Mouse (Mus musculus) embryonic facial prominence, embryonic 11.5 days (tissue): ENCODE measurements at regions not wholly inside any gene's neighbourhood (a gene's known extent, or its start where the extent isn't known, plus 50 kb on each side); places are given as distances from the start of the nearest gene placed in this dataset.

Source experiments
- ATAC-seq: fragments of 200-750 bp; cut with Nextera tagmentation; replicated peaks from 2 replicates; pipeline ENCODE4 v1.8.0; 2017; ENCODE audit warnings: low read depth; ENCODE audit not compliant: insufficient number of reproducible peaks, low FRiP score, low TSS enrichment
- DNase-seq: peaks from one replicate; pipeline ENCODE4 v3.0.0-alpha.2; 2015; ENCODE audit warnings: low spot score
- H3K27ac ChIP-seq: fragments of 300-500 bp; sonication (generic); replicated peaks from 2 replicates; pipeline ENCODE4 v1.5.1; 2014; ENCODE audit warnings: mild to moderate bottlenecking, low read depth, low read length, control low read depth
- H3K27me3 ChIP-seq: fragments of 300-500 bp; sonication (generic); 2 replicates; pipeline ENCODE4 v1.6.1; 2014; ENCODE audit warnings: mild to moderate bottlenecking, low read length, moderate library complexity, mixed read lengths; ENCODE audit not compliant: control insufficient read depth, insufficient read depth
- H3K36me3 ChIP-seq: fragments of 300-500 bp; sonication (generic); replicated peaks from 2 replicates; pipeline ENCODE4 v1.6.1; 2014; ENCODE audit warnings: low read depth, mild to moderate bottlenecking, low read length, moderate library complexity, mixed read lengths; ENCODE audit not compliant: control insufficient read depth, insufficient read depth
- H3K4me1 ChIP-seq: fragments of 300-500 bp; sonication (generic); 2 replicates; pipeline ENCODE4 v1.6.1; 2014; ENCODE audit warnings: low read length, mixed read lengths; ENCODE audit not compliant: control insufficient read depth, insufficient read depth
- H3K4me2 ChIP-seq: fragments of 300-500 bp; sonication (generic); 2 replicates; pipeline ENCODE4 v1.6.1; 2014; ENCODE audit warnings: low read depth, mild to moderate bottlenecking, control low read depth, low read length, moderate library complexity
- H3K4me3 ChIP-seq: fragments of 300-500 bp; sonication (generic); 2 replicates; pipeline ENCODE4 v1.5.1; 2014; ENCODE audit warnings: low read depth, low read length, control low read depth
- H3K9ac ChIP-seq: fragments of 300-500 bp; sonication (generic); replicated peaks from 2 replicates; pipeline ENCODE4 v1.6.1; 2014; ENCODE audit warnings: mild to moderate bottlenecking, control low read depth, low read length
- H3K9me3 ChIP-seq: fragments of 300-500 bp; sonication (generic); replicated peaks from 2 replicates; pipeline ENCODE4 v1.6.1; 2016; ENCODE audit warnings: mild to moderate bottlenecking, low read length, inconsistent platforms, mixed read lengths; ENCODE audit not compliant: control insufficient read depth
- WGBS: fragments of 180-500 bp; shearing (Covaris S2); extraction: QIAGEN DNeasy Blood & Tissue Kit; methylation state at CpG from one replicate; pipeline ENCODE4 v1.1.7; 2014; 5-methylcytosine and 5-hydroxymethylcytosine counted together

DNA sequence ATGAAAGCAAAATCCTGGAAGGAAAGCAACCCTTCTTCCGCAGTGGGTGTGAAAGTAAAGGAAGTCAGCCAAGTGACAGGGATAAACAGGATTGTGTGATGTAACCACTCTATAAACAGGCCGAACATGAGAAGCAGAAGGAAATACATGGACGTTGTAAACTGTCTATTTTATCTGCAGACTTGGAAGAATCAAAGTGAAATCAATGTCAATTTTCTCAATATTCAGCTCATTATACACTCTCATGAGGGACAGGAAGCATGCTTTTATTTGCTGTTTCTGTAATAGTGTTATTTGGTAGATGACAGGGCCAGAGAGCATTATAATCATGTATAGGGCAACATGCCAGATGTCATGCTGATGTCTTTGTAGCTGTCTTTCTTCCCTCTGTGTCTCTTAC lies 443.5 kb upstream of the A1bg start:
- no peaks in the 10 kb centered on the region for H3K27me3 ChIP-seq
- DNase-seq (no peak), ATAC-seq (no peak)
- no peak overlapping the region for H3K4me2 ChIP-seq
- H3K9ac ChIP-seq: no peak overlapping the region
- no peaks in the 10 kb centered on the region for H3K9me3 ChIP-seq
- H3K27ac ChIP-seq: no peak overlapping the region
- 87% methylated on average over 3 of the region's 3 CpGs for WGBS
- H3K4me3 ChIP-seq: no peak overlapping the region
- H3K36me3 ChIP-seq: no peaks in the 10 kb centered on the region
- no peaks in the 10 kb centered on the region for H3K4me1 ChIP-seq

DNA sequence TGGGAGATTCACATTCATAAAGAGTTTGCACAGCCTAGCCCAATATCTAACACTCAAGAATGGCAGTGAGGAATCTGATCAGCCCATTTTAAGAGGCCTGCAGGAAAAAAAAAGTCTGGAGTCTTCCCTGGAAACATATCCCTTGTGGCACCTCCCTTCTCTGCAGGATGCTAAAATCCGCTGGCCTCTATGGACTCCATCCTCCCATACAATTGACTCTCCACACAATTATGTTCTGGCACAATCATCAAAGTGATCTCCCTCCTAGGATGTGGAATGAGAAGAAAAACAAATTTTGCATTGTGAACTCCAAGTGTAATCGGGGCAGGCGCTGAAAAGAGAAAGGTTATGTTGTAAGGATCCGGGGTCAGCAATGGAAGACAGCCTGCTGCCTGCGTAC lies 442.7 kb upstream of the A1bg start:
- DNase-seq: no peak
- Histone ChIP-seq H3K27me3 (no peaks in the 10 kb centered on the region), H3K9me3 (no peaks in the 10 kb centered on the region), H3K9ac (no peak overlapping the region), H3K4me2 (no peak overlapping the region), H3K27ac (no peak overlapping the region), H3K4me3 (no peak overlapping the region), H3K4me1 (no peaks in the 10 kb centered on the region), H3K36me3 (no peaks in the 10 kb centered on the region)
- no peak for ATAC-seq
- whole genome bisulfite sequencing: 76% methylated on average over 5 of the region's 5 CpGs

DNA sequence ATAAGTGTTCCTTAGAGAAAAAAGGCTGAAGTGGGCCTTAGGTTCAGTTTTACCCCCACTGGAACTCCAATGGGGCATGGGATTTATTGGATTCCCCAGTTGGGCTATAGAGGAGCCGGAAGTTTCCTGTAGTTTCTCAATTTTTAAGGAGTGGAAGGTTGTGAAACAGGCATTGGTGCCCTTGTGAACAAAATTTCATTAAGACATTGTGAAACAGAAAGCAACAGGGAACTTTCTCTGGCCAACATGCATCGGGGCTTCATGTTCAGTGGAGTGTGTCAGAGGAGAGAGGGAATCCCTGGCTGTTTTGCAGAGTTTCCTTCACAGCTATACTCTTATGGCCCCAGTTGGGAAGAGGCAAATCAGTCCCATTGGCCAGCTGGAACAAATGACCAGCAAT lies 441.6 kb upstream of the A1bg start:
- DNase-seq: no peak
- Histone ChIP-seq H3K27ac (no peak overlapping the region), H3K4me3 (no peak overlapping the region), H3K4me1 (no peaks in the 10 kb centered on the region), H3K9me3 (no peaks in the 10 kb centered on the region), H3K27me3 (no peaks in the 10 kb centered on the region), H3K36me3 (no peaks in the 10 kb centered on the region), H3K9ac (no peak overlapping the region), H3K4me2 (no peak overlapping the region)
- ATAC-seq: no peak
- 87% methylated on average over 2 of the region's 2 CpGs for WGBS

DNA sequence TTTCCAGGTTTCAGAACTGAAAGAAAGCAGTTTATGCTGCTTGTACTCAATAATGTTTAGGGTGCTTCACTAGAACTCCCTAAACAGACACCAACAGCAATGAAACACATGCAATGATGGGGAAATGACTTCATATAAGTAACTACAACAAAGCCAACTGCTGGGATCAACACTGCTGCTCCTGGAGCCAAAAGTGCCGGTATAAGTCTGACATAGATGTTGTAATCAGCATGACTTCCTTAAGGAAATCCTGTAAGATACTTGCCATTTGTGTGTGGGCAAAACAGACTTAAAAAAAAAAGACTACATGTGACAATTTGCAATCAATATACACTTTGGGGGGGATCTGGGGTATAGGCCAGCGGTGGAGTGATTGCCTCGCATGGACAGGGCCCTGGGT lies 438.4 kb upstream of the A1bg start:
- no peaks in the 10 kb centered on the region for H3K36me3 ChIP-seq
- no peaks in the 10 kb centered on the region for H3K27me3 ChIP-seq
- 88% methylated on average over 3 of the region's 3 CpGs for WGBS
- no peak overlapping the region for H3K4me3 ChIP-seq
- no peak overlapping the region for H3K9ac ChIP-seq
- ATAC-seq: no peak
- no peaks in the 10 kb centered on the region for H3K9me3 ChIP-seq
- no peaks in the 10 kb centered on the region for H3K4me1 ChIP-seq
- H3K4me2 ChIP-seq: no peak overlapping the region
- DNase-seq: no peak
- H3K27ac ChIP-seq: no peak overlapping the region

DNA sequence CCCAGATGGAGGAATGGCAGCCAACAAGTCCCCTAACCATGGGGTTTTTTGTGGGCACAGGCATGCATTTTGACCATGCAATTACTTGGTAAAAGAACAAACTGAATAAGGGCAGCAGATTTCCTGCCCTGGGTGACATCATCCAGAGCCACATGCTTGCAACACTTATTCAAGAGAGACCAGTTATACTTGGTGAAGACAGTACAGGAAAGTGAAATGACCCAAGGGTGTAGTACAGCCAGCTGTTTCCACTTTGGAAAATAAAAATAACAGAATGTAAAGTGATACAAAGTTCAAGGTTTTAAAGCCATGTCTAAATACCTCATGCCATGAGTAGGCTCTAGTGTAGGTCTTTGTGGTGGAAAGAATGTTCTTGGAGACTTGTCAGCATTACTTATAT lies 432.5 kb upstream of the A1bg start:
- no peaks in the 10 kb centered on the region for H3K4me1 ChIP-seq
- no peak overlapping the region for H3K9ac ChIP-seq
- DNase-seq (peak; percentile 16), ATAC-seq (no peak)
- no peaks in the 10 kb centered on the region for H3K9me3 ChIP-seq
- H3K27ac ChIP-seq: no peak overlapping the region
- no peak overlapping the region for H3K4me3 ChIP-seq
- no peaks in the 10 kb centered on the region for H3K27me3 ChIP-seq
- H3K4me2 ChIP-seq: no peak overlapping the region
- H3K36me3 ChIP-seq: no peaks in the 10 kb centered on the region

DNA sequence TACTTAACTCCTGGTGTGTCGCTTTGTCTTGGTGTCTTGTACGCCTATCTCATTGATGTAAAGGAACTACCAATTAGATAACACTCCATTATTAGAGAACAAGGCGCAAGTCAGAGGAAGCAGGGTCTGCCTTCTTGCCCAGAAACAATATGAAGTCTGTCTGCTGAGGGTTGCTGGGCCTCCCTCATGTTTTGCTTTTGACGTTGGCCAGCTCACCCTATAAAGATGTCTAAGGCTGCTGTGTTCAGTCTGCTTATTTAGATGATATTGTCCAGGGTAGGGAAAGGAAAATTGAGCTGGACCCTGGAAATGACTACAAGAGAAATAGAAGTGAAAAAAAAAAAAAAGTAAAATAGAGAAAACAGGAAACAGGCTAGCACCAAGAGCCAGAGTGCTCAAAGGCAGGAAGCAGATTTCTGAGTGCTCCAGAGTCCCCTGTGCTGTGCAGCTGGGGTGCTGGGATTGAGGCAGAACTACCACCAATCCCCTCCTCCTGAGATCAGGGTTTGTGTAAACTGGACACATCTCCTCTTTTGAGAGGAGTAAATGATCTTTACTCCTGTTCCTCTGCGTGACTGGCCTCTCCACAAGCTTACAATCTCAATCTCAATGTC lies 429.0 kb upstream of the A1bg start:
- no peaks in the 10 kb centered on the region for H3K36me3 ChIP-seq
- H3K27ac ChIP-seq: no peak overlapping the region
- H3K9ac ChIP-seq: no peak overlapping the region
- DNase-seq (no peak), ATAC-seq (no peak)
- WGBS: 53% methylated on average over 5 of the region's 5 CpGs
- H3K4me2 ChIP-seq: no peak overlapping the region
- H3K4me1 ChIP-seq: no peaks in the 10 kb centered on the region
- H3K27me3 ChIP-seq: no peaks in the 10 kb centered on the region
- no peak overlapping the region for H3K4me3 ChIP-seq
- no peaks in the 10 kb centered on the region for H3K9me3 ChIP-seq

DNA sequence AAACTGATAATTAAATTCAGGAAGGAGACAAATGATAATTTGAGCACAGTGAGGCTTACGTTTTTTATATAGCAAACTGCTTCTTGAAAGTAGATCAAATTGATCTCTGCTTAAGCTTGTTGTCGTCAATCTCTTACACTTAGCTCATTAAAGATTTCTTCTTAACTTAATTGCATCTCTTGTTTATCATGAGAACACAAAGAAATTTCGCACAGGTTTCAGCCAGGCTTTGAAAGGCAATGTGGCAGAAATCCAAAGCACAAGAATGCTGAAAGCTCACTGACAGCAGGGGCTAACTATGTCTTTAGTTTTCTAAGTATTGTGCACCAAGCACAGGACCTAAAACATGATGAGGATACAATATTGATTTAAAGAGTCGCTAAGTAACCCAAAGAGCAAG lies 422.3 kb upstream of the A1bg start:
- H3K4me3 ChIP-seq: no peak overlapping the region
- no peak overlapping the region for H3K27ac ChIP-seq
- no peaks in the 10 kb centered on the region for H3K36me3 ChIP-seq
- H3K4me1 ChIP-seq: no peaks in the 10 kb centered on the region
- WGBS: 69% methylated on average over 4 of the region's 4 CpGs
- DNase-seq (no peak), ATAC-seq (no peak)
- no peaks in the 10 kb centered on the region for H3K9me3 ChIP-seq
- no peak overlapping the region for H3K9ac ChIP-seq
- H3K4me2 ChIP-seq: no peak overlapping the region
- H3K27me3 ChIP-seq: no peaks in the 10 kb centered on the region

DNA sequence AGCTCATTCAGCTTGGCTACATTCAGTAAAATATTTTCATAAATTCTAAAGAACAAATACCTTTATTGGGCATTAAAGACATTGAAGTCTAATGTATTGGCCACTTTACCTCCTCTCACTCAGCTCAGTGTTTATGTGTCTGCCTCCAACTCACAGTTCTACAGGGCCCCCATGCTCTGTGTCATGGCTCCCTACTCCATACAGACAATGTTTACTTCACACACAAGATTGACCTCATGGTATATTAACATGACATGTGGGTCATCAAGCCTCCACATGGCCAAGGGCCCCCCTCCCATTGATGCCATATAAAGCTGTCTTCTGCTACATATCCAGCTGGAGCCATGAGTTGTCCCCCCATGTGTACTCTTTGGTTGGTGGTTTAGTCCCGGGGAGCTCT lies 419.8 kb upstream of the A1bg start:
- Histone ChIP-seq H3K27me3 (no peaks in the 10 kb centered on the region), H3K4me3 (no peak overlapping the region), H3K4me2 (no peak overlapping the region), H3K36me3 (no peaks in the 10 kb centered on the region), H3K4me1 (no peaks in the 10 kb centered on the region), H3K27ac (no peak overlapping the region), H3K9ac (no peak overlapping the region), H3K9me3 (no peaks in the 10 kb centered on the region)
- ATAC-seq (no peak), DNase-seq (no peak)
- WGBS: 82% methylated on average over 1 of the region's 1 CpGs
